Mouse (Mus musculus) Patski (cell line): ENCODE results near the gene Kifap3. TPM values are rescaled to one million over a fixed set of nuclear protein-coding genes. Genes with fewer than 3 reads are reported as not detected.

Experiments
- ATAC-seq: fragments of 100-300 bp; one replicate; pipeline ENCODE4 v1.8.0; 2021
- CTCF ChIA-PET: fragments of 350-600 bp; sonication (Branson Sonifier 250); formaldehyde crosslinking; loops from one replicate; lab custom pipeline; 2022; ENCODE audit warnings: inconsistent platforms; lab: Charles Lee
- POLR2A ChIA-PET: fragments of 350-600 bp; sonication (Branson Sonifier 250); formaldehyde crosslinking; loops from one replicate; lab custom pipeline; 2022; ENCODE audit warnings: antibody characterized with exemption, inconsistent platforms; lab: Charles Lee
- DNase-seq: peaks from one replicate; pipeline ENCODE4 v3.0.0-alpha.2; 2011; ENCODE audit warnings: low read depth, low spot score
- H3K27me3 ChIP-seq: fragments of 371-371 bp; one replicate; pipeline ENCODE4 v1.5.1; 2021
- CTCF ChIP-seq: fragments of 100-300 bp; IDR thresholded peaks from one replicate; pipeline ENCODE4 v1.5.1; 2021
- in situ Hi-C: fragments of 300-500 bp; cut with MboI; formaldehyde crosslinking; loops from 3 replicates; pipeline ENCODE4 v1.11.1; 2018; ENCODE audit warnings: low pct_unique_long_range_greater_than_20kb, mixed read lengths
- polyA plus RNA-seq: library from polyadenylated mRNA; unstranded; gene quantifications from one replicate; pipeline ENCODE4 v1.2.3, GENCODE M21; 2021

Gene Kifap3
- polyA plus RNA-seq, 1 experiment from 2014 or later = 76.7 TPM

- DNase-seq = no peak
- POLR2A ChIA-PET = no interaction called here
- TF ChIP-seq CTCF = no peak
- CTCF ChIA-PET = no interaction called here
- ATAC-seq = no peak
- no peaks in the 10 kb centered on the region for H3K27me3 ChIP-seq
- in situ Hi-C loops = no loop called here
Measured at GRCm38 (mm10) chr1:163964008-163964689, 184.8 kb downstream of the Kifap3 start.

Other genes starting within 250 kb of the Kifap3 start
- not detected for gene Mettl11b, start 54.4 kb upstream of the Kifap3 start, polyA plus RNA-seq
- 21.6 TPM for gene Scyl3, start 149.5 kb downstream of the Kifap3 start, polyA plus RNA-seq
- 8.0 TPM for gene BC055324, start 215.2 kb downstream of the Kifap3 start, polyA plus RNA-seq
- 6.6 TPM for gene Mettl18, start 215.3 kb downstream of the Kifap3 start, polyA plus RNA-seq